Mouse (Mus musculus) ES-Bruce4 (cell line): Measurements from ENCODE around the gene Cfap43.

Experiments
- EP300 ChIP-seq: IDR thresholded peaks from 2 replicates; pipeline ENCODE4 v1.6.1; 2011; ENCODE audit warnings: low read depth, low read length; ENCODE audit not compliant: insufficient read depth
- POLR2A ChIP-seq: IDR thresholded peaks from one replicate; pipeline ENCODE4 v1.8.1; 2011; ENCODE audit warnings: low read length; ENCODE audit not compliant: insufficient read depth

- TF ChIP-seq EP300 (no peak), POLR2A (peak; percentile 86)
These were observed 213.2 kb downstream of the Cfap43 start for GRCm38 (mm10) chr19:47705772-47706309.
